Mouse (Mus musculus): Measurements from ENCODE around the gene Lss.

Gene Lss

DNA sequence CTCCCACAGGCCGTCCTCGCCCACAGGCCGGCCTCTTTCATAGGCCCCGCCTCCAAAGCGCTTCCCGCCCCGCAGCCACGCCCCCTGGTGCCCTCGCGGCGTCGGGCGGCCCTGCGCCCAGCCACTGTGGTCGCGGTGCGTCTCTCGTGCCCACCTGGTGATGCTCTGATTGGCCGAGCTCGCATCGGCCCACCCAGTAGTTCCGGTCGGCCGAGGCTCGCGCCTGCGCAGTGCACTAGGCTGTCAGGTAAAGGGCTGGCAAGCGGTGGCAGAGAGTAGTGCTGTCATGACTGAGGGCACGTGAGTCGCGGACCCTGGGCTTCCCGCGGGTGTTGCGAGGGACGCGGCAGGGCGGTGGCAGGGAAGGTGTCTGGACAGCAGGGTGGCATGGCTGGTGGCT, at the start of gene Lss:
Gene Lss (plus strand): TSS at position 214 of the 400 bp plus-strand sequence.
- peak; percentile 97 for DNase-seq (ENCODE audit: low spot score in 2 of 2)

DNA sequence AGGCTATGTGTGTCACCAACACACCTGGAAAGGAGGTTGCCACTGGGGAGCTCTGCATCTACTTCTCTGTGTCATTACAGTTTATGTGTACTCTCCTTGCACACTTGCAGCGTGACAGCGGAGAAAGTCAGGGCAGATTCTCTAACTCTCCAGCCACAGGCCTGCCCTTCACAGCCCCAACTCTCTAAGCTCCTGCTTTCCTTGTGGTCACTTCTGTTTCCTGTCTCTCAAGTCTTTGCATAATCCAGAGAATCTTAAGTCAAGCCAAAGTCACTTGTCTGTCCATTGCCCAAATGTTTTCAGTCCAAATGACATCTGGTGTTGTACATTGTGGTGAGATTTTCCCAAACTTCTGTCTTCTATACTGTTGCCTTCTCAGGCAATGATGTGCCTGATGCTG, 45.1 kb upstream of the Lss start:
- no peak for DNase-seq (ENCODE audit: low spot score in 2 of 2)

DNA sequence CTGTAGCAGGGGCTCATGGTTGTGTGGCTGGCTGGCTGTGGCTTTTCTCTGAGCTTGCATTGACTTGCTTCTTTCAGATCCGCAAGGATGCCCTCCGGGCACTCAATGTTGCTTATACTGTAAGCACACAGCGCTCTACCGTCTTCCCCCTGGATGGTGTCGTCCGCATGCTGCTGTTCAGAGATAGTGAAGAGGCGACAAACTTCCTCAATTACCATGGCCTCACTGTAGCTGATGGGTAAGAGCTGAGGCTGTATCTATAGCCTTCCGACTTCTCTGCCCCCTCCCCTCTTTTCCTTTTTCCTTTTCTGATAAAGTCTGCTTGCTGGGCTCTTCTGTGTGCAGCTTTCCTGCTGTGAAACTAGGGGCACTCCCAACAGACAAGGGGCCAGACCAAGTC, 43.1 kb upstream of the Lss start:
- DNase-seq (ENCODE audit: low spot score in 2 of 2), result no peak

DNA sequence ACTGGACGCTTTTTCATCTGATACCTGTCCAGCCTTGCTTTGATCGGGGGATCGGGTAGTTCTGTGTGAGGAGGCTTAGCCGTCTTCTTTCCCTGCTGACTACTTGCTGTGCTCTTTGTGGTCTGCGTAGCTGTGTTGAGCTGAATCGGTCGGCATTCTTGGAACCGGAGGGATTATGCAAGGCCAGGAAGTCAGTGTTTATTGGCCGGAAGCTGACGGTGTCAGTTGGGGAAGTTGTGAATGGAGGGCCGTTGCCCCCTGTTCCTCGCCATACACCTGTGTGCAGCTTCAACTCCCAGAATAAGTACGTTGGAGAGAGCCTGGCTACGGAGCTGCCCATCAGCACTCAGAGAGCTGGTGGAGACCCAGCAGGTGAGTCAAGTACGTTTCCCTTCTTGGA, 42.2 kb upstream of the Lss start:
- DNase-seq (ENCODE audit: low spot score in 2 of 2), result no peak

DNA sequence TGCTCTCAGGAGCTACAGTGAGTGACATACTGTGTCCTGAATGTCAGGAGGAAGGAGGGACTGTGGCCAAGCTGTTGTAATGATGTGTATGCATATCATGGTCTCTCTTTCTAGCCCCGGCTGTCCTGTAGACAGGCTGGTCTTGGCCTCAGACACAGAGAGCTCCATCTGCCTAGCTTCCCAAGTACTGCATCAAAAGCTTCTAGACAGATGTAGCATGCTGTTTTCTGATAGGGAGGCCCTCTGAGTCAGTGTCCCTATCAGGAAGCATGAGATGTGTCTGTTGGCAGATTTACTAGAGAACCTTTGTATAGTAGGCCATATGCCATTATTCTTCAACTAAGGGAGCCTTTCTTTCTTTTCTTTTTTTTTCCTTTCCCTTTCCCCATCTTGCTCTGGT, 37.9 kb upstream of the Lss start:
- DNase-seq (ENCODE audit: low spot score in 2 of 2), result no peak

DNA sequence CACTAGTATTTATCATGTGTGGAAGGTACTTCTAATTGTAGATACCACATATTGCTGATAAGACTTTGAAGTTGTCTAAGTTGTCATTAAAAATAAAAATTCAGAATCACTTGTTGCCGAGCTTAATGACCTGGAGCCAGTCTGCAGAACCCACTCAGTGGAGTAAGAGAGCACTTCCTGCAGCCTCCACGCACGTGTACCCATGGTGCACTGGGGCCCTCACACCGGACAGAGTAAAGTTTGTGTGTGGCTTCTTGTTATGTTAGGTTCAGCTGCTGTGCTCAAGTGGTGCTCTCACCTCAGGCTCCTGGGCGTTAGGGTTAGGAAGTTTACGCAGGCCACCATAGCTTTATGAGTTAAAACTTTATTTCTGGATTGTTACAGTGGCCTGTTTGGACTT, 35.9 kb upstream of the Lss start:
- DNase-seq (ENCODE audit: low spot score in 2 of 2), result no peak

DNA sequence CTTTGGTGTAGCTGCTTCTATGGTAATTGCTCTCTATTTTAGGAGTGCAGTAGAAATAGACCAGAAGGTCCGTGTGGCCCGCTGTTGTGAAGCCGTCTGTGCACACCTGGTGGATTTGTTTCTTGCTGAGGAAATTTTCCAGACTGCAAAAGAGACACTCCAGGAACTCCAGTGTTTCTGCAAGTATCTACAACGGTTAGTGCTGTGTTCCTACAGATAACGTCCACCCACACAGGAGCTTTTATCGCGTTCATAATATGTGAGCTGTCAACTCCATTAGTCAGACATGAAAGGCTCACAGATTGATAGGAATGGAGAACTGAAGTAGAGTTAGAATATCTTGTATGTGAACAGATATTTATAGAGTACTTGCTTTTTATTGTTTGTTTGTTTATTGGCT, 35.0 kb upstream of the Lss start:
- no peak for DNase-seq (ENCODE audit: low spot score in 2 of 2)

DNA sequence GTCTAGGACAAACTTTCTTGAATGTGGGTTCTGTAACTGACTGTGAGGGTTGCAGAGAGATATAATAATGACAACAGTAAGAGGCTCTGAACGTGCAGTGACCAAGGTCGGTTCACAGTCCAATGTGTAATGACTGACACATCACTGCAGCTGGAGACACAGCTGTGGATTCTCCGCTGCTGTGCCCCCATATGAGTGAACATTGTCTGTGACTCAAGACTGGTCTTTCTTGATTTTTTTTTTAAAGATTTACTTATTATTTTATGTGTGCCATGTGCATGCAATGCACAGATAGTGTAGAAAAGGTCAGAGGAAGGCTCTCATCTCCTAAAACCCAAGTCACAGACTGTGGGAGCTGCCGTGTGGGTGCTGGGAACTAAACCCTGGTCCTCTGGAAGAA, 33.9 kb upstream of the Lss start:
- no peak for DNase-seq (ENCODE audit: low spot score in 2 of 2)

DNA sequence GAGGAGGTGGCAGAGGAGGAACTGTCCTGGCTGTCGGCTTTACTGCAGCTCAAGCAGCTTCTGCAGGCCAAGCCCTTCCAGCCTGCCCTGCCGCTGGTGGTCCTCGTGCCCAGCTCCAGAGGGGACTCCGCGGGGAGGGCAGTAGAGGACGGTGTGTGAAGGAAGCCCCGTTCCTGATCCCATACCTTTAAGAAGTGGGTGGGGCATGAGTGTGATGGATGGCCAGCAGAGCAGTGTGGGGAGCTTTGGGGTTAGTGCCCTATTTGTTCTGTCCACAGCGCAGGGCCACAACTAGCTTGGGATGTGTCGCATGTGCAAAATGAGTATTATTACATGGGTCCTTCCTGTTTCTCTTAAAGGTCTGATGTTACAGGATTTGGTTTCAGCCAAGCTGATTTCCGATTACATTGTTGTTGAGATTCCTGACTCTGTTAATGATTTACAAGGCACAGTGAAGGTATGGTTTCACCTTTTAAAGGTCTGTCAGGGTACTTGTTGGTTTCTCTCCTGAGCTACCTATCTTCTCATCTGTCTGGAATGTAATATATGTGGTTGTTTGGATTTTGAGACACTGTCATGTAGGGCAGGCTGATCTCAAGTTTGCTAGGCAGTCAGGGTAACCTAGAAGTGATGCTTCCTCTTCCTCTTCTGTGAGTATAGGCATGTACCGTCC, 27.0 kb upstream of the Lss start:
- DNase-seq (ENCODE audit: low spot score in 2 of 2), result no peak

DNA sequence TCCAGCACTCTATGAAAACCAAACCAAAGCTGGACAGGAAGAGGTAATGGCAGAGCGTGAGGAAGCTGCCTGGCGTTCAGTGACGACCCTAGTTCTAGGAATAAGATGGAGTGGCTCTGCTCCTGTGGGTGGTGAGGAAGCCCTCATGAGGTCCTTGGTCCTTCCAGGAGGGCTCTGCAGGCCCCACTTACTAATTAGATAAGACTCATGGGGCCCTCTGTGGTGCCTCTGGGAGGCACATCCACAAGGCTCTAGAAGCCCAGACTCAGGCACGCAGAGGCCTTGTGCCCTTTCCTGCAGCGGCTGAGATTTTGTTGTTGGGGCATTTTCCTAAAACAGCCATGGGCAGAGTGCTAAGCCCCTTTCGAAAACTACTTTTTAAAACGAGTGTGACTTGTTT, 25.5 kb upstream of the Lss start:
- no peak for DNase-seq (ENCODE audit: low spot score in 2 of 2)

DNA sequence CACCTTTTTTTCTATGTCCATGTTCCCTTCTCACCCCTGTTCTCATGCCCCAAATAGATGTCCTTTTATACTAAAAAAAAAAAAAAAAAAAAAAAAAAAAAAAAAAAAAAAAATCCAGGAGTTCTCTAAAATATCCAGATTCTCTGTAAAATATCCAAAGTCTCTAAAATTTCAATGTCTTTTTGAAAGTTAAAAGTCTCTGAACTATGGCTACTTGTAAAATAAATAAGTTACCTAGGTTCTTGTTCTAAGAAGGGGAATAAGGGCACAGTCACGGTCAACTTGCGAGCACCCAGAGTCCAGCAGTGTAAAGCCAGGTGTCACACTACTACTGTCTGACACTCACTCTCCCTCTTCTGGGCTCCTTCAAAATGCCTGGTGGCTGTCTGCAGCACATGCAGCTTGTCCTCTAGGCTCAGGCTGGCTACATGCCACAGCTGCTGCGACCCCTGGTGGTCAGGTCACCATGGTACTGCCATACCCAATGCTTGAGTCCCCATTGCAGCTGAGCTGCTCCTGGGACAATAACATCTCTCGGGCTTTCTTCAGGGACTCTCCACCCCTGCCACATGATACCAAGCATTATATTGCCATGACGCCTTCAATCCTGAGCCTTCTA, 18.3 kb upstream of the Lss start:
- DNase-seq (ENCODE audit: low spot score in 2 of 2), result peak; percentile 60 to 63

DNA sequence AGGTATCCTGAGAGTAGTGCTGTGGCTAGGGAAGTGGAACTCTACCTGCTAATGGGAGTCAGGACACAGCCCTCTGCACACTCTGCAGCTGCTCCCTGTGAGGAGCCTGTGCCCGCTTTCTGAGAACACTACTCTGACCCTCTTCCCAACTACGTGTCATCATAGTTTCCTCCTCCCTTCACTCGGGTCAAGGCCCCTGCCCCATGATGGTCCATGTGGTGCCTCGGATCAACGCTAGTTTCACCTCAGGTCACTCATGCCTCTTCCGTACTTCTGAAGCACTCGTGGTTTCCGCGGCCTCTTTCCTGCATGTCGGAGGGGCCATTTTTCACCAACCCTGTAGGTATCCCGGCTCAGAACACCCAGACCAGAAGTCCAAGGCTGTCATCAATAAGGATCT, 466 bp upstream of the Lss start:
- DNase-seq (ENCODE audit: low spot score in 2 of 2), result no peak

DNA sequence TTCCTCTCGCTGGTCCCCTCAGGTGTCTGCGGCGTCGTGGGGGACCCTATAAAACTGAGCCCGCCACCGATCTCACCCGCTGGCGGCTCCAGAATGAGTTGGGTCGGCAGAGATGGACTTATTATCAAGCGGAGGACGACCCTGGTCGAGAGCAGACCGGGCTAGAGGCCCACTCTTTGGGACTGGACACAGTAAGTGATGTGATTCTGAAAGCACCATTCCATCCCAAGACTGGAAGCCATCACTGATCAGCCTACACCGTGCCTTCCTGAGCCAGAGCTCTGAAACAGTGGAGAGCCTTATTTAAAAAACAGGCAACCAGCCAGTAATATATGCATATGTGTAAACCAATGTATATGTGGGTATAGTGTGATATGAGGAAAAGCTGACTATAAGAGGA, 440 bp downstream of the Lss start:
- DNase-seq (ENCODE audit: low spot score in 2 of 2), result no peak

DNA sequence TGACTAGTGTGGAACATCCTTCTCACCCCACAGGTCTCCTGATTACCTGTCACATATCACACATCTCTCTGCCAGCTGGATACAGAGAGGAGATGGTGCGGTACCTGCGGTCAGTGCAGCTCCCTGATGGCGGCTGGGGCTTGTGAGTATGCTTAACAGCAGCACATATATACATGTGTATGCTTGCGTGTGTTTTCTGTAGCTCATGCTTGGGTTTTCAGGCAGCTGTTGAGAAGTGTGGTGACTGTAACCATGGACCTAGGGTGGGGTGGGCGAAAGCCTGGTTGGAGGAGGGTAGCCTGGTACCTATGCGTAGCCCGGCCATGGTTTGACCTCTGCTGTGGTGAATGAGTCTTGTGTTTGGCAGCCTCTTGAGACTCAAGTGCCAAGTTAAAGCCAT, 4.1 kb downstream of the Lss start:
- DNase-seq (ENCODE audit: low spot score in 2 of 2), result no peak

DNA sequence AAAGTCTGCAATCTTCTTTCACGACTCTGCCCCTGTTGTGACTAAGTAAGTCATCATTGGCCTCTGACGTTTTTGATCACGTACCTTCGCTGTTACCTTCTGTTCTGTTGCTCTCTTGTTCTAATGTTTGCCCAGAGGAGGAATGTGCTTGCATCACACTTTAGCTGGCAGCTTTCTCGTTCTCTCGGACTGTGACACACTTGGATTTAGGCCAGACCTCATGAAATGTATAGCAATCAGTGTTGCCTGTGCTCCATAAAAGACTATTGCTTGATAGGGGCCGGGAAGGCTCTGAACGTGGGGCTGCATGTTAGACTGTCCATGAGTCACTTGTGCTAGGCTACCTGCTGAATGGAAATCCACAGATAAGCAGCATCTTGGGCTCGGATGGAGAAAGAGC, 6.2 kb downstream of the Lss start:
- DNase-seq (ENCODE audit: low spot score in 2 of 2), result no peak

DNA sequence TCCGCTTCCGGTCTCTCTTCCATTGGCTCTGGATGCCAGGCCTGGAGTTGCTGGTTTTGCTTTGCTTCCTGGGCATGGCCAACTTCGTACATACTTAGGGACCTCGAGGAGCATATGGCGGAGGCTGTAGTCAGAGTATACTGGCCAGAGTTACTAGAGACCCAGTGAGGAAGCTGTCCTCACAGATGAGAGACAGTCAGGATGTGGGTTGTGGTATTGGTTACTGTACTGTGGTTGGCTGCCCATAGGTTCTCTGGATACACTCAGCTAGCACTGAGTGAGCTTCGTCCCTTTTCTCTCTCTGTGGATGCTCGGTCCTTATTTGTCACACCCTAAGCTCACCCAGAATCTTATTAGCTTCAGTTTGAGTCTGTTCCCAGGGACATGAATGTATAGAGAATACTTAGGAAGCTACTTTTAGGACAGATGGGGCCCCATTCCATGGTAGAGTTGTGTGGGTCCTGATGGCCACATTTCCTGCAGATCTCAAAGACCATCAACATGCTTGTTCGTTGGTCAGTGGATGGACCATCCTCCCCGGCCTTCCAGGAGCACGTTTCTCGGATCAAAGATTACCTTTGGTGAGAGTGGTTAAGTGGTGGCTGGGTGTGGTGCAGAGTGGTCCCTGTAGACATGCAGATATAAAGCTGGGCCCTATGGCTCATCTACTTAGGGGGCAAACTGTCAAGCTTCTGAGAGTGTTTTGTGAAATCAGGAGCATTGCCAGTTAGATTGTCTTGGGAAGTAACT, 10.1 kb downstream of the Lss start:
- DNase-seq (ENCODE audit: low spot score in 2 of 2), result no peak

DNA sequence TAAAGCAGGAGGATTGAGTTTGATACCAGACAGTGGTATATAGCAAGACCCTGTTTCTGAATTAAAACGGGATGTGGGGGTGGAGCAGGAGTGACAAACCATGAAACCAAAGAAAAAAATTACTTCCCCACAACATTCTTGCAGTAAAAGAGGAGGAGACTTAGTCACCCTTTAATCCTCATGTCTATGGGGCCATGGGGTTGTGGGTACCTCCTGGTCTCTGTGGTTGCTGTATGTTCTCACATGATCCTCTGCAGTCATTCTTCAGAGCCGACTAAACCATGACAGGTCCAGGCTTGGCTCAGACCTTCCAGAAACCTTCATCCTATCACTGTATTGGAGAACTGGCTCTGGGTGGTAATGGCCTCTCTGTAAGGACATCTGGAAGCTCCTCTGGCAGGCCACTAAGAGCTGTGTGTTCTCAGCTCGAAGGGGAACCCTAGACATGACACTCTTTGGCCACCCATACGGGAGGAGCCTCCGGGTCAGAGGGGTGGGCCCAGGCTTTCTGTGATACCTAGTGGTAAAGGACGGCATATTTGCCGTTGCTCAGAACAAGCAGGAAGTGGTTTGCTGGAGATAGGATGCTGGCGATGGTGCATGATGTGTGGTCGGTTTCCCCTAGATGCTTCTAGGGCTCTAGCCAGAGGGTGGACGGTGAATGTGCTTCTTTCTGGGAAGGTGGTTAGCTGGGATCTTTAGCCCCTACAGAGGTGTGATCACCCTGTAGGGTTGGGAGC, 11.4 kb downstream of the Lss start:
- DNase-seq (ENCODE audit: low spot score in 2 of 2), result peak; percentile 16

DNA sequence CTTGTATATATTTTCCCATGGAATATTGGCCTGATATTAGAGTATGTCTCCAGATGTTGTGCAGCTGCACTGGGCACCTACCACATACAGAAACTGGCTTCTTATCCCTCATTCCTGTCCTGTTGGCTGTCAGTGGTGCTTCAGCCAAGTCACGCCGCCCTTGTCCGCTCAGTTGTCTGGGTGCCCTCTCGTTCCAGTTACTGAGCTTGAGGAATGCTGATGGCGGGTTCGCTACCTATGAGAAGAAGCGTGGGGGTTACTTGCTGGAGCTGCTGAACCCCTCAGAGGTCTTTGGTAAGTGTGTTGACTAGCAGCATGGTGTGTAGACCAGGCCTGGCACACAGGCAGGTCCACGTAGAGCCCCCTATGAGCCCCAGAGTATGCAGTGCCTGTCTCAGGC, 15.2 kb downstream of the Lss start:
- DNase-seq (ENCODE audit: low spot score in 2 of 2), result no peak

DNA sequence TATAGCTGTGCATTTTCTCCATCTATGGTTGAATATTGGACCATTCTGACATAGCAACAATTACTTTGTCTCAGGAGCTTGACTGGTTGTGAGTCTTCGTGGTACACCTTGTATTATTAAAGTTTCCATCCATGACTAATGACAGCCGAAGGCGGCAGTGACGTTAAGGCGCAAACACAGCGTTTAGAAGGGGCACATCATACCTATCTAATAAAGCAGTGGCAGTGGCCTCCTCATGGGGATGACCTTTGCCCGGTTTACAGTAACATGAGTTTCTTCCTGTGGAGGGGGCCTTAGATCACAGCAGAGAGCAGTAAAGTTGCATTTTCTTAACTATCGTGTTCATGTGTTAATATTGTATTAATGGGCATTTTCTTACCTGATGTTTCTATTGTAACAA, 16.8 kb downstream of the Lss start:
- DNase-seq (ENCODE audit: low spot score in 2 of 2), result no peak

DNA sequence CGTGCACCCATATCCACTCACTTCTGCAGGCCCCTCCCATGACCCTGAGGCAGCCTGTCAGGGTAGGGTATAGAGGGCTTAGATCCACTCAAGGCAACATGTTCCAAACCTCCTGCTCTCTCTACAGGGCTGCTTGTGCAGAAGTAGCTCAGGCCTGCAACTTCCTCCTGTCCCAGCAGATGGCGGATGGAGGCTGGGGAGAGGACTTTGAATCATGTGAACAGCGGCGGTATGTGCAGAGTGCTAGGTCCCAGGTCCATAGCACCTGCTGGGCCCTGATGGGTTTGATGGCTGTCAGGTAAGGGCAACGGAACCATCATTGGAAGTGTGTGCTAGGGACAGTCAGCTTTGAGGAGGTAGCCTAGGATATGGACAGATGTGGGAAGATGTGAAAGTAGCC, 19.1 kb downstream of the Lss start:
- DNase-seq (ENCODE audit: low spot score in 2 of 2), result no peak

DNA sequence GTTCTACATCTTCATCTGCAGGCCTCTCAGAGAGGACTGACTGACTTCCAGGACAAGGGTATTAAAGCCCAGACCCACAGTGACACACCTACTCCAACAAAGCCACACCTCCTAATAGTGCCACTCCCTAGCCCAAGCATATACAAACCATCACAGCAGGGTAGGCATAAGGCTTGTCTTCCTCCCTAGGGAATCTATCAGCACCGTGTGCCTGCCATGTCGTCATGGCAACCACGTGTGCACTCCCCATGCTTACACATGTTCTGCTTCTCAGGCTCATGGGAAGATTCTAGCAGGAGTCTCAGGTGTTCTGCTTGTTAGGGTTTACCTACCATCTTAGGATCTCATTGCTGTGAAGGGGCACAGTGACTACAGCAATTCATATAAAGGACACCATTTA, 20.2 kb downstream of the Lss start:
- DNase-seq (ENCODE audit: low spot score in 2 of 2), result no peak

DNA sequence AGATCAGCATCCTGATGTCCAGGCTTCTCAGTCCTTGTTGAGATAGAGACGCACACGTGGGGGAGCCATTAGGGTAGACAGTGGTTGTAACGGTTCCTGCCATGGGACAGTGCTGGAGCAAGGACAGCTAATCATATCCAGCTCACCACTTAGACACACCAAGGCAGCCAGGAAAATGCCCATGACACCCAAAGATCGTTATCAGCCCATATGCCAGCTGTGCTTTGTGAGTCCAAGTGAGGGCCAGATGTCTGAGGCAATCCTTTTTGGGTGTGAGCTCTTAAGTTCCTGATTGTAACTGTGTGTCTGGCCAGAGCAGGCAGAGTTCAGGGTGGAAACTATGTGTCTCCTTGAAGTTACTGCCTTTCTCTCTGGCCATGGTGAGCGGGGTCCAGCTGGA, 22.7 kb downstream of the Lss start:
- DNase-seq (ENCODE audit: low spot score in 2 of 2), result no peak

DNA sequence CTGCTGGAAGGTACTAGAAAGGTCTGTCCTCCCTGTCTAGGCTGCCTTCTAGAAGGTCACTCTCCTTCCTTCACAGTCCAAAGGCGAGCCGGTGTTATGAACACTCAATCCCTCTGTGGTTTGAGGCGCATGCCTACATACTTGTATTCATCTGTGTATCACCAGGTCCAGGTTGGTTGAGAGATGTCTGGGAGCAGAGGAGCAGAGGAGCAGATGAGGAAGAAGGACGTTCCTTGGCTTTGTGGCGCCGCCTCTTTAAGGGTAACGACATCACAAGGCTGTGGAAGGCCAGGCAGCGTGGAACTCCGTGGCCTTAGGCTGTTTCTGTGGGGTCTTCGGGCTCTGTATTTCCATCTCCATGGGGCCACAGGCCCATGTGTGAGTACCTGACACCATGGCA, 30.6 kb downstream of the Lss start, which contains the start of gene Spatc1l:
Gene Spatc1l (plus strand): TSS at position 301 of the 400 bp plus-strand sequence.
- DNase-seq (ENCODE audit: low spot score in 2 of 2), result no peak

Data from spleen, postnatal 36 days (tissue).